Mouse (Mus musculus): Measurements from ENCODE around the gene Zbtb40. TPM values are rescaled to one million over a fixed set of nuclear protein-coding genes. Genes with fewer than 3 reads are reported as not detected.
A peak's percentile ranks its signal among the peaks of the same experiment; 100 is the strongest.

The Zbtb40 gene
- total and polyA plus RNA-seq, 3 experiments: 2.7 to 7.1 (median 6.7) TPM

DNA sequence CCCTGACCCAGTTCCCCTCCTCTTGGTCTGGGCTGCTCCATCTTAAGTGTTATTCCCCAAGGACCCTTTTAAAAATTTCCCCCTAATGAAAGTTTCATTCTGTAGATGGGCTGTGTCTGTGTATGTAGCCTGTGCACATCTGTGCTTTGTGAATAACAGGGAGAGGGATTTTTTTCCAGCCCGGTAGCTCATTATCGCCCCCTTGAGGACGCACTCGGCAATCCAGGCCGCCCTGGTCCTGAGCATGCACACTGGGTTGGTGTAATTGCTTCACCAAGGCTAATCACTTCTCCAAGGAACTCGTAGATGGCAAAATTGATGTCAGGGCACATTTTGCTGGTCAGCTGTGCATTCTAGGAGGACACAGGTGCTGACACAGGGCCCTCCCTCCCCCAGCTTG is 77.7 kb downstream of the Zbtb40 start:
- Histone ChIP-seq H3K27me3 (replicated peaks) (peaks cover 91% of the 10 kb centered on the region), H3K79me2 (replicated peaks; ENCODE audit: control insufficient read depth, extremely low read depth, insufficient read depth, poor library complexity, severe bottlenecking) (no peaks in the 10 kb centered on the region), H3K27ac (ENCODE audit: insufficient read depth, low read depth) (no peak overlapping the region), H3K4me3 (replicated peaks in 1 of 3; ENCODE audit: low read depth in 2 of 3, low read length in 2 of 3, poor library complexity in 1 of 3) (no peak overlapping the region), H3K36me3 (replicated peaks in 1 of 2; ENCODE audit: control insufficient read depth in 1 of 2, insufficient read depth in 1 of 2, low read length in 1 of 2) (no peaks in the 10 kb centered on the region), H3K9me3 (replicated peaks; ENCODE audit: low read length) (peaks cover 5% of the 10 kb centered on the region), H3K9ac (ENCODE audit: insufficient read depth, low read depth) (no peak overlapping the region), H3K4me2 (ENCODE audit: insufficient read depth, low read depth, poor library complexity, severe bottlenecking) (no peak overlapping the region), H3K4me1 (ENCODE audit: control insufficient read depth in 1 of 2, insufficient read depth in 2 of 2) (peaks cover 11 to 24% of the 10 kb centered on the region in 2 experiments)
- TF ChIP-seq SIN3A (IDR thresholded peaks at IDR 0.05; ENCODE audit: low read length): no peak
- no peak for TF ChIP-seq GABPA (IDR thresholded peaks at IDR 0.05; ENCODE audit: insufficient replicate concordance, low read depth, low read length)
- TF ChIP-seq EP300 (IDR thresholded peaks at IDR 0.05; ENCODE audit: low read length): no peak
- no peak for TF ChIP-seq MXI1 (IDR thresholded peaks at IDR 0.05; ENCODE audit: low read depth, low read length)
- TF ChIP-seq MAX (IDR thresholded peaks at IDR 0.05; ENCODE audit: low read length): no peak
- peak; percentile 73 to 82 for TF ChIP-seq CTCF (conservative IDR thresholded peaks at IDR 0.05 in 1 of 2, IDR thresholded peaks at IDR 0.05 in 1 of 2; ENCODE audit: low read depth in 2 of 2, low read length in 2 of 2)
- TF ChIP-seq TCF12 (IDR thresholded peaks at IDR 0.05; ENCODE audit: low read depth, low read length): no peak
- no peak for TF ChIP-seq MAZ (IDR thresholded peaks at IDR 0.05; ENCODE audit: low read depth, low read length)
- no peak for TF ChIP-seq TBP (conservative IDR thresholded peaks at IDR 0.05; ENCODE audit: low read depth, low read length)
- no peak for TF ChIP-seq POLR2A (IDR thresholded peaks at IDR 0.05; ENCODE audit: low read depth, low read length)
- peak; percentile 66 for TF ChIP-seq RAD21 (IDR thresholded peaks at IDR 0.05; ENCODE audit: low read depth, low read length)
- TF ChIP-seq CHD1 (IDR thresholded peaks at IDR 0.05; ENCODE audit: low read depth, low read length): no peak
- no peak for TF ChIP-seq ELF1 (IDR thresholded peaks at IDR 0.05; ENCODE audit: low read depth, low read length)
- no peak for TF ChIP-seq JUND (conservative IDR thresholded peaks at IDR 0.05; ENCODE audit: low read depth, low read length)
- no peak for TF ChIP-seq MEF2A (IDR thresholded peaks at IDR 0.05; ENCODE audit: borderline replicate concordance, low read depth, low read length)
- TF ChIP-seq MAFK (IDR thresholded peaks at IDR 0.05; ENCODE audit: insufficient replicate concordance, low read length): no peak
- TF ChIP-seq JUN (IDR thresholded peaks at IDR 0.05; ENCODE audit: insufficient read depth, low read depth, low read length): no peak
- no peak for TF ChIP-seq BHLHE40 (IDR thresholded peaks at IDR 0.05; ENCODE audit: low read depth, low read length)
- TF ChIP-seq ZKSCAN1 (IDR thresholded peaks at IDR 0.05; ENCODE audit: borderline replicate concordance, low read depth, low read length): no peak
- no peak for TF ChIP-seq E2F4 (IDR thresholded peaks at IDR 0.05; ENCODE audit: insufficient replicate concordance, low read depth, low read length)
- peak; percentile 71 for TF ChIP-seq SMC3 (IDR thresholded peaks at IDR 0.05; ENCODE audit: low read depth, low read length)
- TF ChIP-seq MYC (IDR thresholded peaks at IDR 0.05; ENCODE audit: low read depth, low read length): no peak
- TF ChIP-seq POLR2AphosphoS2 (IDR thresholded peaks at IDR 0.05; ENCODE audit: low read depth, low read length): no peak
- TF ChIP-seq UBTF (IDR thresholded peaks at IDR 0.05; ENCODE audit: low read depth, low read length): no peak
- TF ChIP-seq PAX5 (IDR thresholded peaks at IDR 0.05; ENCODE audit: low read length): no peak
- TF ChIP-seq ZNF384 (IDR thresholded peaks at IDR 0.05; ENCODE audit: low read depth, low read length): peak; percentile 40; the same call in 1 of the 2 replicates
- no peak for TF ChIP-seq RCOR1 (conservative IDR thresholded peaks at IDR 0.05; ENCODE audit: low read depth, low read length)
- no peak for TF ChIP-seq ETS1 (conservative IDR thresholded peaks at IDR 0.05; ENCODE audit: low read depth, low read length)
- TF ChIP-seq CHD2 (IDR thresholded peaks at IDR 0.05; ENCODE audit: low read length): peak; percentile 14; the same call in 1 of the 2 replicates
- no peak for TF ChIP-seq KAT2A (IDR thresholded peaks at IDR 0.05; ENCODE audit: insufficient replicate concordance, low read length)
- no peak for TF ChIP-seq ZC3H11A (IDR thresholded peaks at IDR 0.05; ENCODE audit: low read depth, low read length)
- peak; percentile 43; the same call in 1 of the 2 replicates for TF ChIP-seq NRF1 (IDR thresholded peaks at IDR 0.05; ENCODE audit: low read depth, low read length)
- no peak for TF ChIP-seq USF2 (conservative IDR thresholded peaks at IDR 0.05; ENCODE audit: low read depth, low read length)
- TF ChIP-seq HCFC1 (IDR thresholded peaks at IDR 0.05; ENCODE audit: low read depth, low read length): no peak
- no peak for TF ChIP-seq NELFE (IDR thresholded peaks at IDR 0.05; ENCODE audit: low read depth, low read length)
- TF ChIP-seq USF1 (IDR thresholded peaks at IDR 0.05; ENCODE audit: low read depth, low read length): no peak
- TF ChIP-seq ZMIZ1 (IDR thresholded peaks at IDR 0.05; ENCODE audit: low read depth, low read length): no peak
- TF ChIP-seq IRF4 (IDR thresholded peaks at IDR 0.05; ENCODE audit: low read depth, low read length): no peak
- dilution Hi-C loops (cut with MboI; ENCODE audit: extremely low pct_ligation_motif_present, extremely low pct_unique_long_range_greater_than_20kb, low sequenced_read_pairs): no loop called here
- in situ Hi-C loops (cut with MboI; ENCODE audit: low pct_ligation_motif_present, low pct_unique_long_range_greater_than_20kb, low sequenced_read_pairs): loop anchor here (10.0 kb wide), 1 partner anchor 306 kb away; no protein-coding TSS in a partner anchor
- DNase-seq (ENCODE audit: extremely low read depth): peak; percentile 31

Data from CH12.LX (cell line).